Mouse (Mus musculus) C2C12 (cell line): ENCODE results near the gene Bscl2.

ENCODE experiments used
- CTCF ChIP-seq: IDR thresholded peaks from one replicate; pipeline ENCODE4 v1.5.1; 2011; ENCODE audit not compliant: control insufficient read depth, insufficient read depth, insufficient read length
- USF1 ChIP-seq: IDR thresholded peaks from one replicate; pipeline ENCODE4 v1.6.1; 2011; ENCODE audit warnings: low read depth, mild to moderate bottlenecking, control low read depth, moderate library complexity

- no peak for TF ChIP-seq CTCF
- TF ChIP-seq USF1: no peak
Measured at GRCm38 (mm10) chr19:8852236-8852928, 15.1 kb downstream of the Bscl2 start.
